Mouse (Mus musculus) right cerebral cortex, postnatal 10 days (tissue): Measurements from ENCODE around the gene Psmb5.
"Not testable (repeated sequence)": the region's sequence is repeated elsewhere in the genome, so short reads cannot be mapped to it uniquely, and the experiment has no call there.

Source experiments
- DNase-seq, 2 experiments: peaks; one replicate each; pipeline ENCODE4 v3.0.0; 2021; ENCODE audit warnings: low spot score in 2 of 2

Gene Psmb5

GRCm38 (mm10) chr14:54630583-54631239, 12.9 kb upstream of the Psmb5 start:
- DNase-seq = no peak

- DNase-seq = no peak
Measured at GRCm38 (mm10) chr14:54629797-54630196, 12.0 kb upstream of the Psmb5 start.

GRCm38 (mm10) chr14:54628103-54628502, 10.3 kb upstream of the Psmb5 start:
- no peak for DNase-seq

GRCm38 (mm10) chr14:54624976-54625375, 7.2 kb upstream of the Psmb5 start:
- DNase-seq = no peak

GRCm38 (mm10) chr14:54623334-54623733, 5.5 kb upstream of the Psmb5 start:
- DNase-seq = no peak

- DNase-seq = no peak
Measured at GRCm38 (mm10) chr14:54621133-54621532, 3.3 kb upstream of the Psmb5 start, which contains the start of gene Psmb11. Gene Psmb11 (plus strand): TSS chr14:54621433.

GRCm38 (mm10) chr14:54617152-54617896, 498 bp downstream of the Psmb5 start:
- no peak for DNase-seq

GRCm38 (mm10) chr14:54616226-54616825, 1.5 kb downstream of the Psmb5 start:
- DNase-seq = no peak

GRCm38 (mm10) chr14:54614130-54614529, 3.7 kb downstream of the Psmb5 start:
- not testable (repeated sequence) for DNase-seq

- DNase-seq = no peak
Measured at GRCm38 (mm10) chr14:54610648-54611047, 7.2 kb downstream of the Psmb5 start.

GRCm38 (mm10) chr14:54609962-54610361, 7.9 kb downstream of the Psmb5 start:
- no peak for DNase-seq

- no peak for DNase-seq
Measured at GRCm38 (mm10) chr14:54609245-54609644, 8.6 kb downstream of the Psmb5 start.

- no peak for DNase-seq
Measured at GRCm38 (mm10) chr14:54607226-54607625, 10.6 kb downstream of the Psmb5 start.

GRCm38 (mm10) chr14:54605752-54606321, 12.0 kb downstream of the Psmb5 start, which contains the start of gene 4931414P19Rik:
Gene 4931414P19Rik (minus strand): TSS chr14:54605993.
- peak; percentile 85 to 86 for DNase-seq

GRCm38 (mm10) chr14:54603686-54604085, 14.1 kb downstream of the Psmb5 start:
- no peak for DNase-seq

- peak; percentile 98 for DNase-seq
Measured at GRCm38 (mm10) chr14:54603038-54603654, 14.7 kb downstream of the Psmb5 start.

- DNase-seq = no peak
Measured at GRCm38 (mm10) chr14:54602613-54603012, 15.2 kb downstream of the Psmb5 start.

- no peak for DNase-seq
Measured at GRCm38 (mm10) chr14:54601601-54602000, 16.2 kb downstream of the Psmb5 start.

- no peak for DNase-seq
Measured at GRCm38 (mm10) chr14:54597084-54597483, 20.7 kb downstream of the Psmb5 start.

- DNase-seq = peak in 1 of 2 experiments; percentile 52
Measured at GRCm38 (mm10) chr14:54594631-54595414, 23.0 kb downstream of the Psmb5 start.

- no peak for DNase-seq
Measured at GRCm38 (mm10) chr14:54594055-54594454, 23.8 kb downstream of the Psmb5 start.
